Mouse (Mus musculus): ENCODE data around the gene Rpn1.

Rpn1 gene

DNA sequence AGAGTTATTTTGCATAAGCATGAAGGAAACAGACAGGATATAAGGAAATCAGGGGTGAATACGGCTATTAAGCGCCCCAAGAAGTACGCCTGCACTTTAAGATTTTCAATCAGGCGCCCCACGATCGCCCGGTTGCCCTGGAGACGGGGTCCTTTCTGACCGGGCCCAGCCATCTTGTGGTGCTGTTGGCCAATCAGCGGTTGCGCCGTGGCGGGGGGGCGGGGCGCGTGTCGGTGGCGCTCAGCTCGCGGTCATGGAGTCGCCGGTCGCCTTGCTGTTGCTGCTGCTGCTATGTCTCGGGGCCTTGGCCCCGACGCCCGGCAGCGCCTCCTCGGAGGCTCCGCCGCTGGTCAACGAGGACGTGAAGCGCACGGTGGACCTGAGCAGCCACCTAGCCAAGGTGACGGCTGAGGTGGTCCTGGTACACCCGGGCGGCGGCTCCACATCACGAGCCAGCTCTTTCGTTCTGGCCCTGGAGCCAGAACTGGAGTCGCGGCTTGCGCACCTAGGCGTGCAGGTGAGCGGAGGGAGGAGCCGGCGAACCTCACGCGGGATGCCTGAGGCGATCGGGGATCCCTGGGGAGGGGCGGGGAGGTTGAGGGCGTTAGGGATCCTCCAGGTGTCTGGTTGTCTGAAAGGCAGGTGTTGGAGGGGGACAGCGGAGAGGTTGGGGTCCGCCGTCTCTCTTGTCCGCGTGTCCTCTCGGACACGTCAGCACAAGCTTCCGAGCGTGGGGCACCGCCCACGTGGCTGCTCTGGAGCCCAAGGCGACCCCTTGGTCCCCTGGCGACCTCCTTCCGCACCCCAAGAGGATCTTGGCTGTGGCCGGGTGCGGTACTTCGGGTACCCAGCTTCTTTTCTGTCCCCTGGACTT lies at the start of gene Rpn1:
Gene Rpn1, plus strand, starts transcription at position 205 of the 874 bp plus-strand sequence.
- peak; percentile 98 for DNase-seq

DNA sequence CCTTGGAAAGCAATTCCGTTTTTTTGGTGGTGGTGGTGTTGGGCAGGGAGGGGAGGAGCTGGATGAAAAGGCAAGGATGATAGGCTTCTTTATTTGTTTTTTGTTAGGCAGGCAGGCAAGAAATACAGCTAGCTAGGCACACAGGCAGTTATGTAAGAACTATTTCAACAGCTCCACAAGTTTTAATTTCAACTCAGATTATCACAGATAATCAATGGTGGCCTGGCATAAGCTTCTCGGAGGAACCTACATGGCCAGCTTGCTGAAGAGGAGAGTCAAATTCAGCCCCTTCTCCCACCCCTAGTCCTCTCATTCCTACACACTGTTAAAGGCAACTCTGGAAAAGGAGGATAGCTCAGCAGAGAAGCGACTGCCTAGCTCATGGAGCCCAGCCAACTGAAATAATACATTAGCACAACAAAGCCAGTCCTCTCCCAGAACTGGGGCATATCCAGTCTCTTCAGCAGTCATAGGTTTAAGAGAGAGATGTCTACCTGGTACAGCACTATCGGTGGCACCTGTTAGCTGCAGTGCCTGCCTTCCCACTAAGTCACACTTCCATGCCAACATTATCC lies 46.7 kb upstream of the Rpn1 start:
- DNase-seq: no peak

GRCm38 (mm10) chr6:88039426-88039825 lies 44.9 kb upstream of the Rpn1 start:
- DNase-seq: no peak

DNA sequence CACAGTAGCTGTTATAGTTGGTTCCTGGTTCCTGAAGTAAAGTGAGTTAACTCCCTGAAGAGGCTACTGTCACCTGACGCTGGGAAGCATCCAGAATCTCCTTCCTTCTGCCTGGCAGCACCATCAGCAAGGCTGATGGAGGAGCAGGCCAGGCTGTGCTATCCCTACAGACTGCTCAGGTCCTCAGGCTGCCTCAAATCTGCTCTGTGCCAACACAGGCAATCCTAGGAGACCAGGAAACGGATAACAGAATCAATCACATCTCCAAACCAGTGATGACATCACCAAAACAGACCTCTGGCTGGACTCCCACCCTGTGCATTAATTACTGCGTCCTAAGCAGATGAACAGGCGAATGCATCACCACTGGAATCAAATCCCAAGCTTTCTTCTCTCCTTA lies 43.1 kb upstream of the Rpn1 start:
- DNase-seq: no peak

GRCm38 (mm10) chr6:88042336-88042735 lies 41.9 kb upstream of the Rpn1 start:
- DNase-seq: no peak

GRCm38 (mm10) chr6:88044234-88044576 lies 40.1 kb upstream of the Rpn1 start:
- DNase-seq: no peak

- peak; percentile 93 for DNase-seq
Observed at GRCm38 (mm10) chr6:88044577-88045405, 39.5 kb upstream of the Rpn1 start, which contains the start of gene Rab7. Gene Rab7 (minus strand): TSS chr6:88045270.

GRCm38 (mm10) chr6:88045406-88045766 lies 38.9 kb upstream of the Rpn1 start:
- DNase-seq: no peak

- DNase-seq: no peak
Observed at GRCm38 (mm10) chr6:88047853-88048252, 36.4 kb upstream of the Rpn1 start.

- no peak for DNase-seq
Observed at GRCm38 (mm10) chr6:88049008-88049407, 35.3 kb upstream of the Rpn1 start.

- DNase-seq: no peak
Observed at GRCm38 (mm10) chr6:88051206-88051605, 33.1 kb upstream of the Rpn1 start.

DNA sequence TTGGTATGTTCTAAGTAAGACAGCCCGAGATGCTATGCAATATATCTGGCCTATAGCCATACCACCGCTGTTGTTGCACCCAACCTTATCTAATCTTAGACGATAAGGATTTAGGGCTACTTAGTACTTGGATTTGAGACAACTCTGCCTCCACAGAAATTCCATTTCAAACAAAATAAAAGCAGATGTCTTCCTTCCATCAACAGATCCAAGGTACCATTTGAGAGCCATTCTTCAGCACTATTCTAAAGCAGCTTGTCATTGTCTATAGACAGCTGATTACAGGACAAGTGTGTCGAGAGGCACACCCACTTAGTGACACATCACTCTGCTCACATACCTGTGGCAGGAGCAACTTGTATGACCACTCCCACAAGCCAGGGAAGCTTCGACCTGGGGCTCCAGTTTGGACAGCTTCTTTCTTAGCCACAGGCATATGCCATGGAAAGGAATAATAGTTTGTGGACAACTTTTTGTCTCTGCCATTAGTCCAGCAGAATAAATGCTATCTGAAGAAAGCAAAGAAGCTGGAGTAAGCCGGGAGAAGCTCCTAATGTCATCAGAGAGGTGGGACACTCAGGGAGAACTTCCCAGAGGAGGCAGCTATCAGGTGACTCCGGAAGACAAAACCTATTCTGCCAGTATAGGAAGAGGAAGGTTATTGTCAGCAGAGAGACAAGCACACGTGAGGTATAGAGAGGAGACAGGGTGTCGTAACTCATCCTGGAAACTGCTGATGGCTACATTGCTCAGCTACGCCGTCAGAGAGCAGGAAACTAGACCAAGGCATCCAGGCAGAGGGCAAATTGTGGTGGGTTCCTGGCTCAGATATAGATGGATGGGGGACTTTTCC lies 30.8 kb upstream of the Rpn1 start:
- DNase-seq: no peak

GRCm38 (mm10) chr6:88054081-88054835 lies 30.0 kb upstream of the Rpn1 start:
- no peak for DNase-seq

DNA sequence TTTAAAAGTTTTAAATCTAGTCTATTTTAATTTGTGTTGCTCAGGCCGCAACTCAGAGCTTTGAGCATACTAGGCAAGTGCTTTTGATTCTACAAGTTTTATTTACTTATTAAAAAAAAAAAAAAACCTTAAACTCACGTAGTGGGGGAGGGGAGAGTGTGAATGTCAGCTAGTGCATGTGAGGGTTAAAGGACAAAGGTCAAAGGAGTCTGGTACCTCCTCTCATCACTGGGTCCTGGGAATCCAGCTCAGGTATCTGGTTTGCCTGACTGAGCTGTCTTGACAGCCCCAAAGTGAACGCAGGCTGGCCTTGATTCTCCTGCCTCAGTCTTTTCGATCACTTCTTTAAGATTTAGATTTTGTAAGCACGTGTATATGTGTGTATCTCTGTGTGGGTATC lies 28.6 kb upstream of the Rpn1 start:
- DNase-seq: no peak

GRCm38 (mm10) chr6:88056866-88057265 lies 27.4 kb upstream of the Rpn1 start:
- no peak for DNase-seq

- DNase-seq: no peak
Observed at GRCm38 (mm10) chr6:88059903-88060302, 24.4 kb upstream of the Rpn1 start.

- DNase-seq: no peak
Observed at GRCm38 (mm10) chr6:88060602-88061001, 23.7 kb upstream of the Rpn1 start.

DNA sequence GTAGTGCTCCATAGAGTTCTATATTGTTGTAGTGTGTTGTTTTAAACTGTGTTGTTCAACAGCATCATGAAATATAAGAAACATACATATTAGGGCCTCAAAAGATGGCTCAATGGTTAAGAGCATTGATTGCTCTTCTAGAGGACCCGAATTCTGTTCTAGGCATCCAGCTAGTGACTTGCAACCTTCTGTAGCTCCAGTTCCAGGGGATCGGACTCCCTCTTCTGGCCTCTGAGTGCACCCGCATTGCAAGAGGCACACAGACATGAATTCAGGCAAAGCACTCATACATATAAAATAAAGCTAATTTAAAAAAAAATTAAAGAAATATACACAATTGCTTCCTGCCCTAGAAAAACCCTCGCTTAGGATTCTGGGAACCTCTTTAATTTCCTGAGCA lies 22.9 kb upstream of the Rpn1 start:
- no peak for DNase-seq

GRCm38 (mm10) chr6:88062398-88062797 lies 21.9 kb upstream of the Rpn1 start:
- DNase-seq: no peak

DNA sequence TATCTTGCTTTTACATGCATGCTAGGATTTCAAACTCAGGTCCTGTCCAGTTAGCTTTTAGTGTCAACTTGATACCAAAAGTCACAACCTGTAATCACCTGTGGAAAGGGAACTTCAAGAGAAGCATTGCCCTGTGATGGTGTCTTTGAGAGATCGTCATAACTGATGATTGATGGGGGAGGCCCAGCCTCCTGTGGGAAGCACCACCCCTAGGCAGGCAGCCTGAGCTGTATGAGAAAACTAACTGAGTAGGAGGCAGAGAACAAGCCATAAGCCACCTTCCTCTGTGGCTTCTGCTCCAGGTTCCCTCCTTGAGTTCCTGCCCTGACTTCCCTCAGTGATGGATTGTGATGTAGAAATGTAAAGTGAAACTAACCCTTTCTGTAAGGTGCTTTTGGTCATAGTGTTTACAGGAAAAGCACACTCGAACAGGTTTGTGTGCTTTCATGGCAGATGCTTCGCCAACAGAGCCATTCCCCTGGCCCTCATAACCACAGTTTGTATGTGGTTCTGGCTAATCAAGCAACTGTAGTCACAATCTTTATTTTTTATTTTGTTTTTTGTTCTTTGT lies 20.1 kb upstream of the Rpn1 start:
- DNase-seq: no peak

- peak; percentile 19 for DNase-seq
Observed at GRCm38 (mm10) chr6:88065116-88065515, 19.2 kb upstream of the Rpn1 start.

- no peak for DNase-seq
Observed at GRCm38 (mm10) chr6:88065968-88066367, 18.3 kb upstream of the Rpn1 start.

All from liver (tissue).